Mouse (Mus musculus) hindbrain, embryonic 13.5 days (tissue): Measurements from ENCODE around the gene Ghrh. TPM values are rescaled to one million over a fixed set of nuclear protein-coding genes. Genes with fewer than 3 reads are reported as not detected.

Experiments
- ATAC-seq: fragments of 200-750 bp; cut with Nextera tagmentation; 2 replicates; pipeline ENCODE4 v1.8.0; 2017; ENCODE audit warnings: moderate TSS enrichment; ENCODE audit not compliant: low FRiP score
- H3K27ac ChIP-seq: fragments of 300-500 bp; sonication (generic); 2 replicates; pipeline ENCODE4 v1.5.1; 2015; ENCODE audit warnings: inconsistent platforms, mild to moderate bottlenecking, moderate library complexity
- H3K27me3 ChIP-seq: fragments of 300-500 bp; sonication (generic); 2 replicates; pipeline ENCODE4 v1.6.1; 2015; ENCODE audit warnings: mild to moderate bottlenecking, inconsistent platforms
- H3K36me3 ChIP-seq: fragments of 300-500 bp; sonication (generic); 2 replicates; pipeline ENCODE4 v1.6.1; 2015; ENCODE audit warnings: mild to moderate bottlenecking, inconsistent platforms
- H3K4me1 ChIP-seq: fragments of 300-500 bp; sonication (generic); replicated peaks from 2 replicates; pipeline ENCODE4 v1.6.1; 2015; ENCODE audit warnings: inconsistent platforms
- H3K4me2 ChIP-seq: fragments of 300-500 bp; sonication (generic); 2 replicates; pipeline ENCODE4 v1.6.1; 2015; ENCODE audit warnings: inconsistent platforms, mild to moderate bottlenecking, moderate library complexity
- H3K4me3 ChIP-seq: fragments of 300-500 bp; sonication (generic); 2 replicates; pipeline ENCODE4 v1.5.1; 2015; ENCODE audit warnings: mild to moderate bottlenecking, inconsistent platforms
- H3K9ac ChIP-seq: fragments of 300-500 bp; sonication (generic); 2 replicates; pipeline ENCODE4 v1.6.1; 2015; ENCODE audit warnings: mild to moderate bottlenecking, inconsistent platforms
- H3K9me3 ChIP-seq: fragments of 300-500 bp; sonication (generic); 2 replicates; pipeline ENCODE4 v1.6.1; 2016; ENCODE audit warnings: inconsistent platforms
- whole genome bisulfite sequencing: fragments of 180-500 bp; shearing (Covaris S2); methylation state at CpG from one replicate; pipeline ENCODE4 v1.1.7; 2015; 5-methylcytosine and 5-hydroxymethylcytosine counted together
- polyA plus RNA-seq: library from polyadenylated mRNA; unstranded; fragments of >200 nt; fragmentation: Nextera tagmentation; extraction: Ambion mirVana; gene quantifications from 2 replicates; pipeline ENCODE4 v1.2.1, GENCODE M21; 2015

Ghrh gene
- polyA plus RNA-seq, 1 experiment from 2014 or later = 0.48 TPM

DNA sequence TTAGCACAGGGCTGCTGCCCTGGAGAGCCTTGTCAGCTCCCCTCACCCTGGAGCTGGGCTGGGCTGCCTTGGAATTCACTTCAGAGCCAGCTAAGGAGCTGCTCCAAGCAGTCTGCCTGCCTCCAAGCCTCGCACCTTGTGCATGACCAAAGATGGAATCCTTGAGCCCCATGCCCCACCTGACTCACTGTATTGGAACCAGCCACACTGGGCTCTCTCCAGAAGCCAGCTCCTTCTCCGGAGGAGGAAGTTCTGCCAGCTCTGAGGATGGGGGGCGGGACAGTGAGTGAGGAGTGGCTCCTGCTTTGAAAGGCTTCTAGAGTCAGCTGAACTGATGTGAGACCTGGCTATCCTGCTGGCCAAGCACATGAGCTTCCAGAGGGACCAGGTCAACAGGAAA is 26.4 kb upstream of the Ghrh start:
- no peak for ATAC-seq
- H3K27me3 ChIP-seq = no peaks in the 10 kb centered on the region
- no peak overlapping the region for H3K27ac ChIP-seq
- H3K4me1 ChIP-seq = peaks cover 52% of the 10 kb centered on the region
- H3K4me2 ChIP-seq = no peak overlapping the region
- no peaks in the 10 kb centered on the region for H3K9me3 ChIP-seq
- H3K4me3 ChIP-seq = no peak overlapping the region
- 86% methylated on average over 3 of the region's 3 CpGs for WGBS
- peaks cover 7% of the 10 kb centered on the region for H3K36me3 ChIP-seq
- H3K9ac ChIP-seq = no peak overlapping the region

DNA sequence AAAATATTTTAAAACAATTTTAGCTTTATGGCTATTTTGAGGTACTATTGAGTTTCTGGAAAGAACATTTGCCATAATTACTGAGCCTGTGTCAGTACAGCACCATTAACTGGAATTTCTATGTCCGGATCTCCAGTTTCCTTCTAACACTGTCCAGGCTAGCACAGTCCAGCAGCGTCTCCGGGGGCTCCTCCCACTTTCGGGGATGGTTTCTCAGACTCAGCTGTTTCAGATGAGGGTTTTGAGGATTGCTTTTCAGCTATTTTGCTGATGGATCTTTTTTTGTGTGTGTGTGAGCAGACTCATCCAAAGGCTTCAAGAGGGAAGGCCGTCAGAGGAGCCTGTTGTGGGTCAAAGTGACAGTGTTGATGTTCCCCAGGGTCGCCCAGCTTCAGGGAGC is 24.4 kb upstream of the Ghrh start:
- Histone ChIP-seq H3K27ac (no peak overlapping the region), H3K9me3 (no peaks in the 10 kb centered on the region), H3K4me2 (no peak overlapping the region), H3K4me3 (no peak overlapping the region), H3K9ac (0 out of 2 replicates have a peak overlapping the region, but pooled peaks have one; percentile 44), H3K4me1 (peaks cover 62% of the 10 kb centered on the region), H3K27me3 (no peaks in the 10 kb centered on the region), H3K36me3 (peaks cover 7% of the 10 kb centered on the region)
- no peak for ATAC-seq
- 79% methylated on average over 6 of the region's 6 CpGs for WGBS

DNA sequence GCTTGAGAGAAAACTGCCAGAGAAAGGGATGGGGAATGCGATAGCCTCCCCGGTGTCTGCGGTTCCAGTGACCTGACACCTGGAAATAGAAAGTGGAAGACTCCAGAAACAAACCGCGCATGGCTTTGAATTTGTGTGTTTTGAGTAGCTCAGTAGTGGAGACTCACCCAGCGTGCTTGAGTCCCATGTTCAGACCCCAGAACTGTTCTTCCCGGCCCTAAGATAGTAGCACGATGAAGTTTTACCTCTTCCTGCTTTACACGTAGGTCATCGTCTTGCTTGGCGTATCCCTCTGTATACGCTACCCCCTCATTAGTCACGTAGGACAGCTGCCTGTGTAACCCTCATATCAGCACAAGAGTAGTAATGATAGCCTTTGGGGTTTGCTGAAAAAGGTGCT is 20.7 kb upstream of the Ghrh start:
- ATAC-seq = peak; percentile 37; the same call in 1 of the 2 replicates
- peak overlapping the region; percentile 92 for H3K27ac ChIP-seq
- H3K36me3 ChIP-seq = no peaks in the 10 kb centered on the region

DNA sequence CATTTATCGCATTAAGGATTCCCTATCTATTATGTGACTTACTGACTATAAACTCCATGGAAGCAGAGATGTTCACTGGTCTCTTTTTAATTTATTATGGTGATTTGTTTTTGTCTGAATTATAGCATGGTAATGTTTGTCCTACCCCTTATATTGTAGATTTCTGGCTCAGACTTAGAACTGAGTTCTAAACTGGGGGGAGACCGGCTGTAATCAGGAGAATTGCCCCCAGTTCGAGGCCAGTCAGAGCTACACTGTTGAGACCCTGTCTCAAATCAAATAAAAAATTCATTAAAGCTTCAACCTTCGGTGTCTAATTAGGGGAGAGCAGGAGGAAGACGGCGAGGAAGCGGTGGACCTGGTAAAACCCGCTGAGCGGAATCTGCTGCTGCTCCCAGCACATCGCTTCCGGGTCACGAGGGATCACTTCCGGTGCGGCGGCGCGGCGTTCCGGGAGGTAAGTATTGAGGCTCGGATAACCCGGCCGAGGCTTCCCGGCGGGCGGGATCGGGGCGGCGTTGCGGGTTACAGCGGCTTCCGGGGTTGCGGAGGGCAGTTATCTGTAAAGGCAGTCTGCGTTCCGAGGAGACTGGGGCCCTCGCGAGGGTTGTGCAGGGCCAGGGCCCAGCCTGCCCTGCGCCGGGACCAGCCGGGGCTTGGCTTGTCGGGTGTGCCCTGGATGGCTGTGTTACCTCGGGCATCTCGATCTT is 20.0 kb upstream of the Ghrh start, which contains the start of gene Manbal:
Gene Manbal, plus strand, starts transcription at position 411 of the 710 bp plus-strand sequence.
- peak within 1 kb of the TSS; percentile 92 for H3K27ac ChIP-seq
- H3K4me2 ChIP-seq = peak within 1 kb of the TSS; percentile 88
- H3K9ac ChIP-seq = peak within 1 kb of the TSS; percentile 99
- ATAC-seq = peak; percentile 86
- peaks cover 36% of the 10 kb centered on the region for H3K4me1 ChIP-seq
- 4% methylated on average over 42 of the region's 42 CpGs for WGBS
- no peaks in the 10 kb centered on the region for H3K27me3 ChIP-seq
- no peaks in the 10 kb centered on the region for H3K9me3 ChIP-seq
- H3K36me3 ChIP-seq = no peaks in the 10 kb centered on the region
- peak within 1 kb of the TSS; percentile 90 for H3K4me3 ChIP-seq

More for the DNA sequence above, 20.7 kb upstream of the Ghrh start:
- Histone ChIP-seq H3K4me1 (peaks cover 37% of the 10 kb centered on the region), H3K27me3 (no peaks in the 10 kb centered on the region), H3K4me3 (peak overlapping the region; percentile 90), H3K9ac (peak overlapping the region; percentile 99), H3K9me3 (no peaks in the 10 kb centered on the region), H3K4me2 (peak overlapping the region; percentile 88)
- 7% methylated on average over 13 of the region's 13 CpGs for WGBS

DNA sequence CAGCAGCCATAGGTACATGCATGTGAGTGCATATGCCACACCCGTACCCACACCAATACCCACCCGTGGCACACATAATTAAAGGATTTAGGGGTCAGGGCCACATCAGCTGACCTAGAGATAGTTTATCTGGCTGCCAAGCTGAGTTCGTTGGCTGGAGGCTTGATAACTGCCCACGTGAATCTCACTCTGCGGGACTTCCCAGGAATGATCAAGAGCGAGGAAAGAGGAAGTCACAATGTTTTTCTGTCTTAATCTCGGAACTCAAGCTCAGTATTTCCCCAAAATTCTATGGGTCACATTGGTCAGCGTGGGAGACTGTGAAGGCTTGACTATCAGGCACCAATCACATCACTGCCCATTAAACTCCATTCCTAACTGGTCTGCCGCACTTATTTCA is 19.5 kb upstream of the Ghrh start:
- peak overlapping the region; percentile 88 for H3K4me2 ChIP-seq
- peak overlapping the region; percentile 90 for H3K4me3 ChIP-seq
- H3K9me3 ChIP-seq = no peaks in the 10 kb centered on the region
- H3K4me1 ChIP-seq = peaks cover 30% of the 10 kb centered on the region
- ATAC-seq = 0 out of 2 replicates have a peak, but pooled peaks have one; percentile 26
- no peaks in the 10 kb centered on the region for H3K36me3 ChIP-seq
- H3K27me3 ChIP-seq = no peaks in the 10 kb centered on the region
- H3K9ac ChIP-seq = peak overlapping the region; percentile 99
- WGBS = 90% methylated on average over 9 of the region's 9 CpGs
- peak overlapping the region; percentile 92 for H3K27ac ChIP-seq

DNA sequence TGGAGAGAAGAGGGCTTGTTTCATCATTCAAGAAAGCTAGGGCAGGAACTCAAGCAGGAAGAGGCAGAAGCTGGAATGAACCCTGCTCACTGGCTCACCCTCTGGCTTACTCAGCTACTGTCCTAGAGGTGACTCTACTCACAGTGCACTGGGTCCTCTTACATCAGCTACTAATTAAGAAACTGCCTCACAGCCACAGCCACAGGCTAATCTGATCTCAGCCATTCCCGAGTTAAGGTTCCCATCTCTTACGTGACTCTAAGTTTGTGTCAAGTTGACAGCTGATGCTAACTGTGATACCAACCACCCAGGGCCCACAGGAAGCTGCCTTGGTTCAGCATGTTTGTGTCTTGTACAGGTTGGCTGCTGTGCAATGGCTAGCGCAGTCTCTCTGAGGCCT is 15.7 kb upstream of the Ghrh start:
- 90% methylated on average over 3 of the region's 3 CpGs for WGBS
- Histone ChIP-seq H3K4me2 (no peak overlapping the region), H3K9me3 (no peaks in the 10 kb centered on the region), H3K27ac (no peak overlapping the region), H3K36me3 (no peaks in the 10 kb centered on the region), H3K27me3 (no peaks in the 10 kb centered on the region), H3K9ac (no peak overlapping the region), H3K4me3 (no peak overlapping the region), H3K4me1 (peaks cover 9% of the 10 kb centered on the region)
- ATAC-seq = no peak

DNA sequence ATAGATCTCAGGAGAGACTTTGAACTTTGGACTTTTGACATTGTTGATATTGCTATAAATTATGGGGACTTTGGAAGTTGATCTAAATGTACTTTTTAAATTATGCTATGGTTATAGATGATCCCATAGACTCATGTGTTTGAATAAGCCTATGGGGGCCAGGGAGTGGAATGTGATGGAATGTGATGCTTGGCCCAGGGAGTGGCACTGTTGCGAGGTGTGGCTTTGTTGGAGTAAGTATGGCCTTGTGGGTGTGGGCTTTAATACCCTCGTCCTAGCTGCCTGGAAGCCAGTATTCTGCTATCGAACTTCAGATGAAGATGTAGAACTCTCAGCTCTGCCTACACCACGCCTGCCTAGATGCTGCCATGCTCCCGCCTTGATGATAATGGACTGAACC is 12.7 kb upstream of the Ghrh start:
- WGBS = 92% methylated on average over 5 of the region's 5 CpGs
- Histone ChIP-seq H3K27me3 (no peaks in the 10 kb centered on the region), H3K36me3 (no peaks in the 10 kb centered on the region), H3K4me3 (no peak overlapping the region), H3K4me1 (no peaks in the 10 kb centered on the region), H3K27ac (no peak overlapping the region), H3K9ac (no peak overlapping the region), H3K9me3 (no peaks in the 10 kb centered on the region), H3K4me2 (no peak overlapping the region)
- no peak for ATAC-seq

DNA sequence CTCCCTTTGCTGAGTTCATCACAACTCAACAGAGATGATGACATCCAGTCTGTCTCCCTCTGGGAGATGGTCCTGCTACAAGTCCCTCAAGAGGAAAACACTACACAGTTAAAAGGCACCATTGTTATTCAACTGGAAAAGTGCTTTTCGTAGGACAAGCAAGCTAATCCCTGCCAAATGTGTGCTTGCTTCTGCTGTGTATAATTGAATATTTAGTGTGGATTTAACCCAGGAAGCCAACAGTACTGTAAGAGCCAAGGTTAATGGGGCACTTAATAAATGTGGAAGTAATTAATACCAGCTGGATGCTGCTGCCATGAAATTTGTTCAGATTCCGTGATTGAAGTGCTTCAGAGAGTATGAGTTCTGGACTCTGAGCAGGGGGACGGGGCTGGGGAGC is 6.8 kb upstream of the Ghrh start:
- WGBS = 60% methylated on average over 3 of the region's 3 CpGs
- no peak overlapping the region for H3K4me2 ChIP-seq

DNA sequence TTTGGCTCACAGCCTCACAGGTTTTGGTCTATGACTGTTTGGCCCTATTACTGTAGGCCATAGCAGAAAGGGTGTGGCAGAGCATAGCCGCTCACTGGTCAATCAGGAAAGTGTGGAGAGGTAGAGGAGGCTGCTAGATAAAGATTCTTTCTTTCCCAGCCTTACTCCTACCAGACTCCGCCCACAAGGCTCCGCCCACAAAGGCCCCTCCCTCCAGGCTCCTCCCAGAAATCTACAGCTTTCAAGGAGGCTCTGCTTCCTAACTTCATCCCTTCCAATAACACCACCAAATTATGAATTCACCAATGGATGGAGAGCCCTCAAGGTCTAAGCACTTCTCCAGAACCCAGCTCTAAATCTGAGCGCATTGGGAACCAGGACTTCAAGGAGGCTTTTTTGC is 5.9 kb upstream of the Ghrh start:
- Histone ChIP-seq H3K27ac (no peak overlapping the region), H3K4me3 (no peak overlapping the region), H3K9ac (no peak overlapping the region), H3K4me2 (no peak overlapping the region), H3K9me3 (no peaks in the 10 kb centered on the region), H3K4me1 (peaks cover 23% of the 10 kb centered on the region), H3K27me3 (no peaks in the 10 kb centered on the region), H3K36me3 (no peaks in the 10 kb centered on the region)
- WGBS = 82% methylated on average over 4 of the region's 4 CpGs
- no peak for ATAC-seq

More for the DNA sequence above, 6.8 kb upstream of the Ghrh start:
- no peaks in the 10 kb centered on the region for H3K36me3 ChIP-seq
- H3K4me3 ChIP-seq = no peak overlapping the region
- H3K4me1 ChIP-seq = peaks cover 15% of the 10 kb centered on the region
- H3K27ac ChIP-seq = peak overlapping the region; percentile 64
- no peak overlapping the region for H3K9ac ChIP-seq
- ATAC-seq = no peak
- H3K27me3 ChIP-seq = no peaks in the 10 kb centered on the region
- H3K9me3 ChIP-seq = no peaks in the 10 kb centered on the region

DNA sequence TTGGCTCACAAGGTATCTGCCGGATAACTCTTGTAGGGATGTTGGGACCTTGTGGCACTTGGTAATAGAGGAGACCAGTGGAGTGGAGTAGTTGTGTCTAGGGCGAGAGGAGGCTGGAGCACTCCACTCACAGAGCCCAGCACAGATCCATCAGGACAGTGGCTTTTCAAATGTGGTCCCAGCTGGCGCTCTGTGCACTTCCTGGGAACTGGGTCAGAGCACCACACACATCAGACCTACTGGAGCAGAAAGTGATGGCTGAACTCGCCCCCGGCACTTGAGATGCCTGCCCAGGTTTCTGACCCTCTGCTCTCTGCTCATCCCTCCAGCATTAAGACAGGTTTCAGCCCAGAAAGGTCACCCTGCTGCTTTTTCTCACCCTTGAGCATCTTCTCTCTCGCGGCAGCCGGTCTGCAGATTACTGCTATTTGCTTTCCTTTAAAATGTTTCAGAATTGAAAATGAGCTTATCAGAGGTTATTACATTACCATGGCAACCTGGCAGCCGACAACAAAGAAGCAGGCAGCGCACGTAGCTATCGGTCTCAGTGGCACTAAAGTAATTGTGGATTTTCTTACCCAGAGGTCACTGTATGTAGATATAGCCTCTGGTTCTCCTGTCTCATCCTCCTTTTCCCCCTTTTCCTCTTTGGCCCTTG is 1.9 kb upstream of the Ghrh start:
- ATAC-seq = peak; percentile 43; the same call in 1 of the 2 replicates
- Histone ChIP-seq H3K27ac (peak overlapping the region; percentile 96), H3K4me2 (peak overlapping the region; percentile 39), H3K9ac (peak overlapping the region; percentile 65), H3K27me3 (no peaks in the 10 kb centered on the region), H3K9me3 (no peaks in the 10 kb centered on the region), H3K4me1 (peaks cover 38% of the 10 kb centered on the region), H3K36me3 (no peaks in the 10 kb centered on the region), H3K4me3 (peak overlapping the region; percentile 5; the same call in 1 of the 2 replicates)
- WGBS = 37% methylated on average over 12 of the region's 12 CpGs

DNA sequence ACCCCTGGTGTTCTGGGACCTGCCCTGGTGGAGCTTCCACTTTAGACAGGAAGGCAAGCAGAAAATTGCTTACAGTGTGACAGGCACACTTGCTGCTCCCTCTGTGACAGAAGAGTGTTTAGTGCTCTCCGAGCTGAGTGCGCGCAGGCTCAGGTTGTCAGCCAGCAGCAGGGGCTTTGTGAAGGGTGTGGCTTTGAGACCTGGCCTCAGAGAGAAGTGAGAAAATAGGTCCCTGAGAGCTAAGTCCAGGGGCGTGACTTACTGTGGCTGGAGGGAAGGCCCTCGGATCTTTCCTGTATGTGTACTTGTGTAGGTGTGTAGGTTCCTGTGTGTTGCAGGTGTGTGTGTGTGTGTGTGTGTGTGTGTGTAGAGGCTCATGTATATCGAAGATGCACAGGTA is 4.0 kb downstream of the Ghrh start:
- Histone ChIP-seq H3K9me3 (no peaks in the 10 kb centered on the region), H3K27ac (peak overlapping the region; percentile 91), H3K27me3 (no peaks in the 10 kb centered on the region), H3K9ac (no peak overlapping the region), H3K4me3 (no peak overlapping the region), H3K4me1 (peaks cover 59% of the 10 kb centered on the region), H3K4me2 (no peak overlapping the region), H3K36me3 (no peaks in the 10 kb centered on the region)
- WGBS = 55% methylated on average over 6 of the region's 6 CpGs
- no peak for ATAC-seq

DNA sequence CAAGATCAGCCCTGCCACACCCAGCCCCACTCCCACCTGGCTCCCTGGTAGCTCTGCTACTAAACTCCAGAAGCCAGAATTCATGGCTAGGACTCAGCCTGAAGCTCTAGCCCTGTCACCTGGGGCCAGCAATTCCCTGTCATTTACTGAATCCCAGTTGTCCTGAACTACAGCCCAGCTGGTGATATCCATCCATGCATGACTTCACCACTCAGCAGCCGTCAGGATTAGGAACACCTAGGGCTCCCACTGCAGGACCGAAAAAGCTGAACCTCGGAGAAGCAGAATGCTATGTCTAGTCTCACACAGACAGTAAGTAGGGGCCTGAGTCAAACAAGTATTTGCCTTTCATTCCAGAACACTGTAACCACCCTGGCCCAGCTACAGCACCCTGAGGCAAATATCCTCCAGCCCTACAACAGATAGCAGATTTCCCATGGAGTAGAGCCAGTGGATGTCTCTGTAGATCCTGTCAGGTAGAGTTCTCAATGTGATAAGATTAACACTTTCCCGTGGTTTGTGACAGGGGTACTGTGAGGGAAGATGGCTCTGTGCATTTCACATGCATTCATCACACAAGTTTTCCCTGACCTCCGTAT is 4.9 kb downstream of the Ghrh start:
- Histone ChIP-seq H3K4me2 (no peak overlapping the region), H3K27ac (peak overlapping the region; percentile 91), H3K36me3 (no peaks in the 10 kb centered on the region), H3K4me1 (peaks cover 54% of the 10 kb centered on the region), H3K4me3 (no peak overlapping the region), H3K27me3 (no peaks in the 10 kb centered on the region), H3K9ac (peak overlapping the region; percentile 15; the same call in 1 of the 2 replicates), H3K9me3 (no peaks in the 10 kb centered on the region)
- ATAC-seq = no peak
- 32% methylated on average over 5 of the region's 5 CpGs for WGBS
